Mouse (Mus musculus): ENCODE data around the gene Ccin.

DNA sequence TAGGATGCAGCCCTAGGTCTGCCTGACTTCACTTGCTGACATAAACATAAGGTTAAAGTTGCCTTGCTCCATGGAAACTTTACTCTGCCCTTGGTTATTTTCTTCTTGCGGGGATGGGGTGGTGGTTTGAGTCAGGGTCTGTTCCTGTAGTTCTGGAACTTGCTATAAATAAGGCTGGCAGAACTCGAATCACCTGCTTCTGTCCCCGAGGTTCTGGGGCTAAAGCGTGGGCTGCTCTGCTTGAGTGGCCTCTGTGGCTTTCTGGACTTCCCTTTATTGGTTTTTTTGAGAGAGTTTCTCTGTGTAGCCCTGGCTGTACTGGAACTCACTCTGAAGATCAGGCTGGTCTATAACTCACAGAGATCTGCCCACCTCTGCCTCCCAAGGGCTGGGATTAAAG, 32.8 kb downstream of the Ccin start:
- TF ChIP-seq HCFC1 (IDR thresholded peaks at IDR 0.05; ENCODE audit: borderline replicate concordance, insufficient read depth, low read length) (no peak), ZC3H11A (IDR thresholded peaks at IDR 0.05; ENCODE audit: borderline replicate concordance, low read depth, low read length) (no peak), ZNF384 (IDR thresholded peaks at IDR 0.05; ENCODE audit: low read depth, low read length) (no peak), CHD2 (IDR thresholded peaks at IDR 0.05; ENCODE audit: low read depth, low read length) (no peak)

All from ES-E14 (cell line).